Mouse (Mus musculus): Measurements from ENCODE around the gene Thoc3.

- TF ChIP-seq EP300 (IDR thresholded peaks at IDR 0.05), result no peak
- TF ChIP-seq CTCF (IDR thresholded peaks at IDR 0.05), result no peak
Observed at GRCm38 (mm10) chr13:54412721-54413120, 55.9 kb downstream of the Thoc3 start.

All from lung, postnatal 0 days (tissue).